Mouse (Mus musculus): ENCODE results near the gene Sik1. TPM values are rescaled to one million over a fixed set of nuclear protein-coding genes. Genes with fewer than 3 reads are reported as not detected.

Gene Sik1
- total and polyA plus RNA-seq, 3 experiments: 17.1 to 56.9 (median 36.7) TPM

- Histone ChIP-seq H3K4me2 (ENCODE audit: insufficient read depth, low read depth, poor library complexity, severe bottlenecking) (peak overlapping the region; percentile 30), H3K79me2 (replicated peaks; ENCODE audit: control insufficient read depth, extremely low read depth, insufficient read depth, poor library complexity, severe bottlenecking) (no peaks in the 10 kb centered on the region), H3K27ac (ENCODE audit: insufficient read depth, low read depth) (peak overlapping the region; percentile 98), H3K9me3 (replicated peaks; ENCODE audit: low read length) (peaks cover 8% of the 10 kb centered on the region), H3K27me3 (replicated peaks) (no peaks in the 10 kb centered on the region), H3K9ac (ENCODE audit: insufficient read depth, low read depth) (peak overlapping the region; percentile 34; the same call in 1 of the 2 replicates), H3K4me1 (ENCODE audit: control insufficient read depth in 1 of 2, insufficient read depth in 2 of 2) (peaks cover 62 to 76% of the 10 kb centered on the region in 2 experiments), H3K36me3 (replicated peaks in 1 of 2; ENCODE audit: control insufficient read depth in 1 of 2, insufficient read depth in 1 of 2, low read length in 1 of 2) (peaks cover 0 to 10% of the 10 kb centered on the region in 2 experiments), H3K4me3 (replicated peaks in 1 of 3; ENCODE audit: low read depth in 2 of 3, low read length in 2 of 3, poor library complexity in 1 of 3) (no peak overlapping the region)
- dilution Hi-C loops (cut with MboI; ENCODE audit: extremely low pct_ligation_motif_present, extremely low pct_unique_long_range_greater_than_20kb, low sequenced_read_pairs): no loop called here
- in situ Hi-C loops (cut with MboI; ENCODE audit: low pct_ligation_motif_present, low pct_unique_long_range_greater_than_20kb, low sequenced_read_pairs): no loop called here
- no peak; the same call in 1 of the 2 replicates for TF ChIP-seq HCFC1 (IDR thresholded peaks at IDR 0.05; ENCODE audit: low read depth, low read length)
- peak; percentile 87 for TF ChIP-seq ETS1 (conservative IDR thresholded peaks at IDR 0.05; ENCODE audit: low read depth, low read length)
- peak; percentile 77 for TF ChIP-seq BHLHE40 (IDR thresholded peaks at IDR 0.05; ENCODE audit: low read depth, low read length)
- TF ChIP-seq E2F4 (IDR thresholded peaks at IDR 0.05; ENCODE audit: insufficient replicate concordance, low read depth, low read length): no peak
- peak; percentile 41; the same call in 1 of the 2 replicates for TF ChIP-seq ELF1 (IDR thresholded peaks at IDR 0.05; ENCODE audit: low read depth, low read length)
- TF ChIP-seq MAFK (IDR thresholded peaks at IDR 0.05; ENCODE audit: insufficient replicate concordance, low read length): peak; percentile 64; the same call in 1 of the 2 replicates
- TF ChIP-seq RAD21 (IDR thresholded peaks at IDR 0.05; ENCODE audit: low read depth, low read length): no peak; the same call in none of the 2 replicates
- peak; percentile 87 for TF ChIP-seq MEF2A (IDR thresholded peaks at IDR 0.05; ENCODE audit: borderline replicate concordance, low read depth, low read length)
- TF ChIP-seq ZKSCAN1 (IDR thresholded peaks at IDR 0.05; ENCODE audit: borderline replicate concordance, low read depth, low read length): no peak
- TF ChIP-seq KAT2A (IDR thresholded peaks at IDR 0.05; ENCODE audit: insufficient replicate concordance, low read length): 0 out of 2 replicates have a peak, but pooled peaks have one; percentile 41
- TF ChIP-seq RCOR1 (conservative IDR thresholded peaks at IDR 0.05; ENCODE audit: low read depth, low read length): peak; percentile 53; the same call in 1 of the 2 replicates
- TF ChIP-seq MAX (IDR thresholded peaks at IDR 0.05; ENCODE audit: low read length): 0 out of 2 replicates have a peak, but pooled peaks have one; percentile 29
- TF ChIP-seq IRF4 (IDR thresholded peaks at IDR 0.05; ENCODE audit: low read depth, low read length): peak; percentile 88
- TF ChIP-seq POLR2A (IDR thresholded peaks at IDR 0.05; ENCODE audit: low read depth, low read length): peak; percentile 51
- peak; percentile 87 for TF ChIP-seq TCF12 (IDR thresholded peaks at IDR 0.05; ENCODE audit: low read depth, low read length)
- TF ChIP-seq USF2 (conservative IDR thresholded peaks at IDR 0.05; ENCODE audit: low read depth, low read length): no peak
- TF ChIP-seq ZMIZ1 (IDR thresholded peaks at IDR 0.05; ENCODE audit: low read depth, low read length): peak; percentile 33; the same call in 1 of the 2 replicates
- no peak for TF ChIP-seq CTCF (conservative IDR thresholded peaks at IDR 0.05 in 1 of 2, IDR thresholded peaks at IDR 0.05 in 1 of 2; ENCODE audit: low read depth in 2 of 2, low read length in 2 of 2)
- no peak for TF ChIP-seq ZNF384 (IDR thresholded peaks at IDR 0.05; ENCODE audit: low read depth, low read length)
- TF ChIP-seq CHD1 (IDR thresholded peaks at IDR 0.05; ENCODE audit: low read depth, low read length): no peak; the same call in 1 of the 2 replicates
- peak; percentile 5; the same call in 1 of the 2 replicates for TF ChIP-seq USF1 (IDR thresholded peaks at IDR 0.05; ENCODE audit: low read depth, low read length)
- TF ChIP-seq ZC3H11A (IDR thresholded peaks at IDR 0.05; ENCODE audit: low read depth, low read length): no peak
- peak; percentile 71 for TF ChIP-seq CHD2 (IDR thresholded peaks at IDR 0.05; ENCODE audit: low read length)
- TF ChIP-seq SIN3A (IDR thresholded peaks at IDR 0.05; ENCODE audit: low read length): peak; percentile 61
- no peak for TF ChIP-seq NRF1 (IDR thresholded peaks at IDR 0.05; ENCODE audit: low read depth, low read length)
- no peak for TF ChIP-seq NELFE (IDR thresholded peaks at IDR 0.05; ENCODE audit: low read depth, low read length)
- TF ChIP-seq MXI1 (IDR thresholded peaks at IDR 0.05; ENCODE audit: low read depth, low read length): peak; percentile 62; the same call in 1 of the 2 replicates
- TF ChIP-seq MAZ (IDR thresholded peaks at IDR 0.05; ENCODE audit: low read depth, low read length): peak; percentile 93
- TF ChIP-seq PAX5 (IDR thresholded peaks at IDR 0.05; ENCODE audit: low read length): no peak
- no peak for TF ChIP-seq JUND (conservative IDR thresholded peaks at IDR 0.05; ENCODE audit: low read depth, low read length)
- no peak for TF ChIP-seq UBTF (IDR thresholded peaks at IDR 0.05; ENCODE audit: low read depth, low read length)
- no peak; the same call in 1 of the 2 replicates for TF ChIP-seq POLR2AphosphoS2 (IDR thresholded peaks at IDR 0.05; ENCODE audit: low read depth, low read length)
- TF ChIP-seq MYC (IDR thresholded peaks at IDR 0.05; ENCODE audit: low read depth, low read length): peak; percentile 46; the same call in 1 of the 2 replicates
- TF ChIP-seq JUN (IDR thresholded peaks at IDR 0.05; ENCODE audit: insufficient read depth, low read depth, low read length): no peak
- peak; percentile 87 for TF ChIP-seq EP300 (IDR thresholded peaks at IDR 0.05; ENCODE audit: low read length)
- peak; percentile 85 for DNase-seq (ENCODE audit: extremely low read depth)
Observed at GRCm38 (mm10) chr17:31877181-31877581, 21.6 kb upstream of the Sik1 start.

All from CH12.LX (cell line).